Mouse (Mus musculus): Measurements from ENCODE around the gene Arhgef10l. TPM values are rescaled to one million over a fixed set of nuclear protein-coding genes. Genes with fewer than 3 reads are reported as not detected.
"Not testable (repeated sequence)": the region's sequence is repeated elsewhere in the genome, so short reads cannot be mapped to it uniquely, and the experiment has no call there.

Arhgef10l gene
- total RNA-seq, 4 experiments from 2014 or later: 13.3 to 46.3 (median 28.5) TPM

DNA sequence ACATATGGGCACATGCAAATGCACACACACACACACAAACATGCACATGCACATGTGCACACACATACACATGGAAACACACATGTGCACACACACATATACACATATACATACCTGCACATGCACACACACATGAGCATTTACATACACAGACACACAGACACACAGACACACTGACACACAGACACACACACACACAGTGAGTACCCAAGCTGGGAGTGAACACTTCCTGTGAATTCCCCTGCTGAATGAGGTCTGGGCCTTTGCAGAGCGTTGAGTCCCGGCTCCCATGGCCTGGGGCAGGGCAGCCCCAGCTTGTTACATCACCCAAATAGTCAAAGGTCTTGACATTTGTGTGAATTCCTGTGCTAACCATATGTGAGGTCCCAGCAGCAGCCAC is 96.4 kb downstream of the Arhgef10l start:
- no peak for DNase-seq

DNA sequence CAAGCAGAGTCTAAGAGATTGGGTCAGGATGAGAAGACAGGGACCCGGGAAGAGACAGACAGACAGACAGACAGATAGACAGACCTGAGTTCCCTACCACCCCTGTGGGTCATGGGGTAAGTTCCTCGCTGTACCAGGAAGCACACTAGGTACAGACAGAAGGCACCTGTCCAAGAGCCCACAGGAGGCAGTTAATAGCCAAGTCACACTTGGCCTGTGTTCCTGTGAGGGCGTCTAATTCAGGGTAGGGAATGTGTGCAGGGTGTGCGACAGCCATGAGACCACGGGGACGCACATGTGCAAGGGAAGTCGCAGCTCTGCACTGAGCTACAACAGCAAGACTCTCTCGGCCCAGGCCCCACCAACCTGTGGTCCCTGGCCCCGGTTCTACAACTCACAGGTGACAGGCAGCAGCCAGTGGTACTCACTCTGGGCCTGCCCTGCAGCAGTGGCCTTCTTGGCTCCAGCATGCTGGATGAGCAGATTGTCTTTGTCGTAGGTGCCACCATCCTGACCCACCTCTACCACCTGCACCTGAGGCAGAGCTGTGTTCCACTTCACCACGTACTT is 97.8 kb downstream of the Arhgef10l start:
- DNase-seq: no peak

DNA sequence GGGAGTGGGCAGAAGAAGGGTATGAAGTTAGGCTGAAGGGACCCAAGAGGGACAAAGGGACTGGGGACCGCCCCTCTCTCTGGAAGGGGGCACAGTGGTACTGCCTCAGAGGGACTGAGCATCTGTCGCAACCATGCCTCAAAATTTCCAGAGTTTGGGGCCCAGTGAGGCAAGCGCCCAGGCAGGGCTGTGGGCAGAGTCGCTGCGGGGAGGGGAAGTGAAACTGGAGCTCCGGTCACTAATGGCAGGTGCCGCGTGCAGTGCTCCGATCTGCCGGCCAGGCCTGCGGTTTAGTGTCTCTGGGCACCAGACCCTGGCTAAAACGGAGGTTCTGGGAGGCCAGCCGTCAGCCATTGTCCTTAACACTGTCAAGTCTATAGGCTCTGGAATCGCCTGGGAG is 99.0 kb downstream of the Arhgef10l start:
- peak; percentile 8 for DNase-seq

DNA sequence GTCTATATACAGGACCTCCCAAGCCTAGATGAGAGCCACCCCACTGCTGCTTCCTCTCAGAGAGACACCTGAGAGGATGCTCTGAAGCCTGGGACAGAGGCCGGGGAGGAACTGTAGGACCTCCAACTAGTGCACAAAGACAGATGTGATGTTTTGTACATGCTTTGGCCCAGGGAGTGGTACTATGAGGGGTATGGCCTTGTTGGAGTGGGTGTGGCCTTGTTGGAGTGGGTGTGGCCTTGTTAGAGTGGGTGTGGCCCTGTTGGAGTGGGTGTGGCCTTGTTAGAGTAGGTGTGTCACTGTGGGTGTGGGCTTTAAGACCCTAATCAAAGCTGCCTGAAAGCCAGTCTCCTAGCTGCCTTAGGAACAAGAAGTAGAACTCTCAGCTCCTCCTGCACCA is 101.4 kb downstream of the Arhgef10l start:
- DNase-seq: not testable (repeated sequence)

DNA sequence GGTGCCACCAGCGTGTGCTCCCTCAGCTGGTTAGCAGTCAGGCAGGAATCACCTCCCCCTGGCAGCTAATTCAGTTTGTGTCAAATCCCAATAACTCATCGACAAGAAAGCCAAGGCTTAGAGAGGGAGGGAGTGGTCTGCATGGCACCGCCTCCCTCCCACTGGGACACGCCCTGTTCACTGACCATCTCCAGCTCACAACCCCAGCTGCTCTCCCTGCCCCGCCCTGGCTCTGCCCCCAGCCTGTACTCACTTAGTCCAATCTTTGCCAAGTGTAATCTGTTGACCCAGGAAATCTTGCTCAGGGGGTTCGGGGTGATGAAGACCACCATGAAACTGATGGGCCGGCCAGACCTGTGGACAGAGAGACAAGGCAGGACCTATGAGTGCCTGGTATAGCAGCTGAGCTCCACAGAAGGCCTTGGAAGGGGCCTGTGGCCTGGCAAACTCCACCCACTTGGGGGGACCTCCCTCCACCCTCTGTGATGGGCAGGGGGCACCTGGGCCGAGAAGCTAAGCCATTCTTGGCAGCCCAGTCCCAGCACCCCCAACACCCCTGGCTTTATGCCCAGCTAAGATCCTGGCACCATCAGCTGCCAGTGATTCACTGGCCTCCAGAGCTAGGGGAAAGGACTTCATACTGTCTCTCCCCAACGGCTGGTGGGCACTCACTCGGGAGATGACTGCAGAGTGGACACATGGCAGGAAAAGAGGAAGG is 103.2 kb downstream of the Arhgef10l start:
- no peak for DNase-seq

DNA sequence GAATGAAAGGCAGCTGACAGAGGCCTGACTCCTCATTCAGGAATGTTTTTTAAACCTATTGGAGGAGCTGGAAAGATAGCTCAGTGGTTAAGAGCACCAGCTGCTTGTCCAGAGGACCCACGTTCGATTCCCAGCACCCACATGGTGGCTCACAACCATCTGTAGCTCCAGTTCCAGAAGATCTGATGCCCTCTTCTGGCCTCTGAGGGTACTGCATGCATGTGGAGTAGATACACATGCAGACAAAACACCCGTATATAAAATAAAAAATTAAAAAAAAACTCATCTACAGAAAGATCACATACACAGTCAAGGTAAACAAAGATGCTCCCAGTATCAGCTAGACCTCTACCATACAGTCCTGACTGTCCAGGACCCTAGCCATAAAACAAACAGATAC is 104.1 kb downstream of the Arhgef10l start:
- no peak for DNase-seq

DNA sequence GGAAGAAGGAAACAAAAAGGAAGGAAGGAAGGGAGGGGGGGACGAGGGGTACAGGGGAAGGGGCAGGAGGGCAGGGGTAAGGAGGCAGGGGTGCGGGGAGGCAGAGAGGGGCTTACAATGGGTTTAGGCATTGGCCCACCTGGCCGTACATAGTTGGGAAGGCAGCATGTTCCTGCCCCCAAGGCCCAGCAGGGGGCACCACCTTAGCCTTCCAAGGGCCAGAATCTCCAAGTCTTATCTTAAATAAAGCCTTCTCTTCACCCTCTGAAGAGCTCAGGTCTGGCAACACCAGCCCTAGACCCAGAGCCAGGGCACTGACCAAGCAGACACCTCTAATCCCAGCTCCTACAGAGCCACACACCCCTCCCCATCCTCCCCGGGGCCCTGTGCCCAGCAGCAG is 106.0 kb downstream of the Arhgef10l start:
- DNase-seq: no peak

DNA sequence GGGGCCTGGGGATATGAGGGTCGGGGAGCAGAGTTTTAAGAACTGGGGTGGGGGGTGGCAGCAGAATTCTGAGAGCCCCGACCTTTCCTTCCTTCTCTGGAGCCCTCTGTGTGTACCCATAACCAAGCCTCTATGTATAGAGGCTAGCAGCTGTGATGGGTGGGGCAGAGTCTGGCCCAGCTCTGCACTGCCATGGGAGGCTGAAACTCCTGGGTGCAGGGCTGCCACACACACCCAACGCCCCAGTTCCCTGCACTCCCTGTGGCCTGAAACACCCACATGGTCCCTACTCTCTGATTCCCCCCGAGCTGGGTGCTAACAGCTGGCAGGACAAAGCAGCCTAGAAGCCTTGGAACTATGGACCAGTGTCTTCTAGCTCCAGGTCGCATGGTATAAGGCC is 107.6 kb downstream of the Arhgef10l start:
- DNase-seq: no peak

DNA sequence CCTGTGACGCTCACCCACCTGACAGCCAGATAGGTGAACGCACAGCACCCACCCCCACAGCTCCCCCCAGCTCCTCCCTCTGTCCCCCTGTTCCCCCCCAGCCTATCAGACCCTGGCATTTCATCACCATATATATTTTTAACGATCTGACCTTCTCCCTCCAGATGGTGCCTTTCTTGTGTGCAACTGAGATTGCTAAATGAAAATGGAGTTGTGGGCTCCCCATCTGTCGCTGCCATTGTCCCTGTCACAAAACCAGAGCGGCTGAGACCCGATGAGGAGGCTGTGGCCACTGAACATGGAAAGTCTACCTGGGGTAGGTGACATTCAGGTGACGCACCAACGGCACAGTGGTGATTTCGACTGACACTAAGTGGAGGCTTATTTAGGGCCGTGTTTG is 109.3 kb downstream of the Arhgef10l start:
- DNase-seq: no peak

DNA sequence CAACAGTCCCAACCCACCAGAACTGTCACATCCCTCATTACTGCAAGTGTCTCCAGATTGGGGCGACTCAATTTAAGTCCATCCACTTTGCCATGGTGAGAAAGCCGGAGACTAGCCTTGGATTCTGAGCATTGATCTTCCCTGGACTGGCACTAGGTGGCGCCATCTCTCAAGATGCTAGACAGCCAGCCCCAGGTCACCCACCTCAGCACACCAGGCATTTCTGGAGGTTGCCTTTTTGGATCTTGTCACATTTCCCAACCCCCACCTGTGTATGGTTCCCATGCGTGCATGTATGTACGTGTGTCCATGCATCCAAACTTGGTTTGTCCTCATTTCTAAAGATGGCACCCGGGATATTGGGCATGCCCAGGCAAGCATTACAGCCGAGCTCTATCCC is 110.5 kb downstream of the Arhgef10l start:
- DNase-seq: peak; percentile 21

DNA sequence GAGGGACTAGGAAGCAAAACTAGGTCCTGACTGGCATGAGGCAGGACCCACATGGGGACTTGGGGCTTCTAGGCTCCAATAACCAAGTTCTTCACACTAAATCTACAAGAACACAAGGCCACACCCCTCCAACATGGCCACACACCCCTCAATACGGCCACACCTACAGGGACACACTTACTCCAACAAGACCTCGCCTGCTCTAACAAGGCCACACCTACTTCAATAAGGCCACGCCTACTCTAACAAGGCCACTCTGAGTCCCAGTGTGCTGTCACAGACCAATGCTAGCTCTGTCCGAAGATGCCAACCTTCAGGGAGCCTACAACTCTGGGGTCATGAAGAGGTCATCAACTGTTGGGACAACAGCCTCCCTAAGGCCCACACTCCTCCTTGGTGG is 111.3 kb downstream of the Arhgef10l start:
- no peak for DNase-seq

DNA sequence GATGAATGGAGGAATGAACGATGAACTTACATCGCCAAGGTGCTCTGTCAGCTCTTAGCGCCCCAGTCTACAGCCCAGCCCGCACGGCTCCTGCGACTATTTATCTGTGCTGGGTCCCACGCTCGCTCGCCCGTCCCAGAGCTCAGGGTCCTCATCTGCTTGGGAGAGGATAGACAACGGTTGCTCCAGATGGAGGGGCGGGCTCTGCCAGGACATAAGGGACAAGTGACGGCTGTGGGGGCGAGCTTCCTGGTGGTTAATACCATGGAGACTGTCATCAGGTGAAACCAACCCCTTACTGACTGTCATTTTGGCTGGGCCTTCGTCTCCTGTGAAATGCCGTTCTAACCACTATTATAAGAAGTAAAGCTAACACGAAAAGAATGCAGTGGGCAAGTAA is 114.0 kb downstream of the Arhgef10l start:
- no peak for DNase-seq

DNA sequence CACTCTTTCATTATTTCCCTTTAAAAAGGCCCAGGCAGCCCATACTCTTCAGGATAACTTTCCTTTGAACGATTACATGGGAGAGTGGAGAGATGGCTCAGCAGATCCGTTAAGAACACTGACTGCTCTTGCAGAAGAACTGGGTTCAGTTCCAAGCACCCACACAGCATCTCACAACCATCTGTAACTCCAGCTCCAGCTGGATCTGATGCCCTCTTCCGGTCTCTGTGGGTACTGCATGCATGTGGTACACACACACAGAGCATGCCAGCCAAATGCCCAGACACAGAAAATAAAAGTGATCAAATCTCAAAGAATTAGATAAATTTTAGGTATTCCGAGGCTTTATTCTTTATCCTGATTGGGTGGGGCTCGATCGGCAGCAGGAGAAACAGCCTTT is 115.1 kb downstream of the Arhgef10l start:
- DNase-seq: no peak

DNA sequence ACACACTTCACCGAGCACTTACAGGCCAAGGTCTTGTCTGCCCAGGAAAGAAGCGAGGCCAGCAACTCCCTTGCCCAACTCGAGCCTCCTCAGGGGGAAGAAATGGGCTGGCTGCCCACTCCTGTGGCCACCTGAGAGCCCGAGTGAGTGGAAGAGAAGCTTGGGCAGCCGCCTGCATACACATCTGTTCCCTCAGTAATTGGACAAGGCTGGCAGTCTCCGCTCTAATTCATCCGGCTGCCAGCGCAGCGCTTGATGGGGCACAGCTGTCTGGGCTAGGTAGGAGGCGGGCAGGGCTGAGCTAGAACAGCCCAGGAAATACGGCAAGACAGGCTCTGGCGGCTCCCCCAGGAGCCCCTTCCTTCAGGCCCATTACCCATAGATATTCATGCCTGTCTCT is 115.8 kb downstream of the Arhgef10l start:
- no peak for DNase-seq

DNA sequence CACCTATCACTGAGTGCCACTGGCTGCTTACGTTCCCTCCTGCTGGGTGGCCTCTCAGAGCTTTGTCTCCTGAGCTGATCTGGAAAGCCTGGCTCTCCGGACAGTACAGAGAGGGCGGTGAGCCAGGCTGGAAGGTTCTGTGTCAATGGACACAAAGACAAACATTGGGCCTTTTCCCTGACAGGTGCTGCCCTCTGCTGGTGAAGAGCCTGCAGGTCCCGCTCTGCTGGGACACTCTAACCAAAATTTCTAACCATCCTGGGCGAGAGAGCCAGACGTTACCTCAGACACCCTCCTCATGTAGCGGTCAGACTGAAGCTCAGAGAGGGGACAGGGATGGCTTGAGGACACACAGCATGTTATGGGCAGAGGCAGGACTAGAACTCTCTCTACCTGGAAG is 118.3 kb downstream of the Arhgef10l start:
- peak; percentile 25 for DNase-seq

DNA sequence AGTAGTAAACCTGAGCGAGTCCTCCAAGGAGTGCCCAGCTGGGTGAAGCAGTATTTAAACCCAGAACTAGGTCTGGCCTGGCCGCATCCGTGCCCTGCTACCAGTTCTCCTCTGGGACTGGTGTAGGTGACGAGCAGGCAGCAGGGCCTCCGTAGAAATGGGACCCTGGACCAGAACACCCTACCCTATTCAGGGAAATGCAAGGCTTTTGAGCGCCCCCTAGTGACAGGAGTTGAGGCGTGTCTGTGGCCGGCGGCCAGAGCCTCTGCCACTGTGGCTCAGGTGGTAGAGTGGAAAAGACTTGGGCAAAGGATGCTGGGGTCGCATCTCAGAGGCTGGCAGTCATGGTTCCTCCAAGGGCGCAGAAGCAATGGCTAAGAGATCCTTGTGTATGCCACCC is 126.7 kb downstream of the Arhgef10l start:
- DNase-seq: no peak

DNA sequence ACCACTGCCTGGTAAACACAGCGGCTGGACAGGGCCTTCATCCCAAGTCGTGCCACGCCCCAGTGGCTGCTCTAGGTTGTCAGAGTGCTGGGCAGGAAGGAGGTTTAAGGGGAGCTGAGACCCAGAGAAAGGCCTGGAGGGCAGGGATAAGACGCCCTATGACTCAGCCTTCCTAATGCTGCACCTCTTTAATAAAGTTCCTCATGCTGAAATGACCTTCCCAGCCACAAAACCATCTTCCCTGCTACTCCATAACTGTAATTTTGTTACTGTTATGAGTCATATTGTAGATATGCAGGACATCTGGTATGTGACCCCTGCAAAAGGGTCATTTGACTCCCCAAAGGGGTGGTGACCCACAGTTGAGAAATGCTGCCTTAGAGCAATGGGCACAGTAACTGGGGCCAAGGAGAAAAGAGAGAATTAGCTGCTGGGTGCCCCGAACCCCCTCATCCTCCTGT is 128.2 kb downstream of the Arhgef10l start:
- no peak for DNase-seq

DNA sequence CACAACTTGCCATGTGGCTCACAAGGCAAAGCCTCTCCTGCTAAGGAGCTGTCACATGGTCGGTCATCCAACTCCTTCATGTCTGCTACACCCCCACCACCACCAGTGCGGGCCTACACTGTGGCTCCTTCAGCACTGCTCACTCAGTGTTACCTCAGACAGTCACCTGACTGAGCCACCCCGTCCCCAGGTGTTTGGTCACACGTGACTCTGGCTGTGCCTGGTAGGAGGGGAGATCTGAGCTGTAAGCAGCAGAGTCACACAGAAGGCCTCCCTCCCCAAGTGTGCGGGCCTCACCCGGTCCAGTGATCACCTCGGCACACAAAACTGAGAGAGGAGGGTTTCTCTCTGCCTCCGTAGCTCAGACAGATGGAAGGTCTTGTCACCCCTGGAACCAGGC is 130.5 kb downstream of the Arhgef10l start:
- no peak for DNase-seq

DNA sequence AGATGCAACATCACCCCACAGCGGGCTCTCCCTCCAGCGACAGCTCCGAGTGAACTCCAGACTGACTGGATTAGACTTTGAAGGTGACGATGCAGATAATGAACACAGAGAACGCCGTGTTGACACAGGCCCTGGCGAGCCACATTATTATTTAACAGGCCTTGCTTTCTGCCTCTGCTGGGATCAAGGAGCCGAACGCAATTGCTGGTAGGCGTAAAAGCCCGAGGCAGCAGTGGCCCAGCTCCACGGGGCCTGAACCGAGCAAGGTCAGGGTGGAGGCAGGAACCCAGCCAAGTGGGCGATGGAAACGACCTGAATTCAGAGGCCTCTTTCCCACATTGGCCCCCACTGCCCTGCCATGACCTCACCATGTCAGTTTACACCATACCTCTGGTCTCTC is 133.5 kb downstream of the Arhgef10l start:
- no peak for DNase-seq

DNA sequence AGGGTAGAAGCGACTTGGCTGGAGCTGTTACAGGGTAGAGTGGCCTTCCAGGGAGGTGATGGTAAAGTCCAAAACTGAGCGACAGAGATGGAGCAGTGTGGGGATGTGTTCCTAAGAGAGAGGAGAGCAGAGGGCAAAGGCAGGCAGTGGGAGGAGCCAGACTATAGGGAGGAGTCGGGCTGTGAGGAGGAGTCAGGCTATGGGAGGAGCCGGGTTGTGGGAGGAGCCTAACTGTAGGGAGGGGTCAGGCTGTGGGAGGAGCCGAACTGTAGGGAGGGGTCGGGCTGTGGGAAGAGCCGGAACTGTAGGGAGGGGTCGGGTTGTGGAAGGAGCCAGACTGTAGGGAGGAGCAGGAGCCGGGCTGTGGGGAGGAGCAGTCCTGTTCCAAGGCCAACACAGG is 134.8 kb downstream of the Arhgef10l start:
- no peak for DNase-seq

DNA sequence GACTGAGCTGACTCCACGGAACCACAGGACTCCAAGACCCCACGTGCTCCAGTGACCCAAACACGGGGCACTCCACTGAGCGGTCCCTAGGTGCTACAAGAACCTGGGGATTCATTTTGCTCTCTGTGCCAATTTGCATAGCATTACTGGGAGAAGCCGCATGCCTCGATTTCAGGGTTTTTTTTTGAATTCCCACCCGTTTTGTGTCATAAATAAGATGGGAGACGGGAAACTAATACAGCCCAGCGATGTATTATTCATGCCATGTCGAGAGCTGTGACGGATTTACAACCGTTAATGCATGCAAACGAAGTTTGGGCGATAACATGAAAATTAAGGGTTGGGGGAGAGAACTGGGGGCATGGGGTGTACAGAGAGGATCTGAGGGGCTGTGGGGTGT is 136.1 kb downstream of the Arhgef10l start:
- DNase-seq: no peak

DNA sequence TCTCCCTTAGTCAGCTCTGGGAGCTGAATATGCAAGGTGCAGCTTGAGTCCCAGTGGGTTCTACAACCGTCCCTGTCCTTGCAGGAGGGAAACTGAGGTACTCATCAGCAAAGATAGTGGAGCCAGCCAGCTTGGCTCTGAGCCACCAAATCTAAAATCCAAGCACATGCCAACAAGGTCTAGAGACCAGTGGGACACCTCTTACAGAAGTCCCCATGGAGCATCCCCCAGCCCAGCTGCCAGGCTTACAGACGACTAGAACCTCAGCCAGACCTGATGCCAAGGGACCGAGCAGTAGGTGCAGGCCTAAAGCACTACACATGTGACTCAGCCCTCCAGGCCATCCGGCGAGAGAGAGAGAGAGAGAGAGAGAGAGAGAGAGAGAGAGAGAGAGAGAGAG is 137.4 kb downstream of the Arhgef10l start:
- no peak for DNase-seq

DNA sequence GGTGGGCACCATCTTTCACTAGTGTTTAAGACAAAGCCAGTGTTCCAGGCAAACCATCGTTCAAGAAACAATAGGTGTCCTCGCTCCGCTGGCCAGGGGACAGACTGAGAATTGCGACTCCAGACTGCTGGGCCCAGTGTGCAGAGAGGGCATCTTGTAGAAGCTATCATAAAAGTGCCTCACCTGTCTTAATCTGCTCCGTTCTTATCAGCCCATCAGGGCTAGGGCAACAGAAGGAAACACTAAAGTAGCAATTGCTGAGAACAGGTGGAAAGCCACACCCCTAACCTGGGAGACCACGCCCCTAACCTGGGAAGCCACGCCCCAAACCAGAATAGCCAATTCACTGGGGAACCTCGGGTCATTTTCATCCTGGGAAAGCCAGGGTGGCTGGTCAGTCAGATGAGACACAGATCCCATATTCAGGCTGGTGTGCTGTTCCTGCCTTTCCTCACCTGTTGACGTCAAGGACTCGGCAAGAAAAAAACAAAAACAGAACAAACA is 140.1 kb downstream of the Arhgef10l start:
- no peak for DNase-seq

DNA sequence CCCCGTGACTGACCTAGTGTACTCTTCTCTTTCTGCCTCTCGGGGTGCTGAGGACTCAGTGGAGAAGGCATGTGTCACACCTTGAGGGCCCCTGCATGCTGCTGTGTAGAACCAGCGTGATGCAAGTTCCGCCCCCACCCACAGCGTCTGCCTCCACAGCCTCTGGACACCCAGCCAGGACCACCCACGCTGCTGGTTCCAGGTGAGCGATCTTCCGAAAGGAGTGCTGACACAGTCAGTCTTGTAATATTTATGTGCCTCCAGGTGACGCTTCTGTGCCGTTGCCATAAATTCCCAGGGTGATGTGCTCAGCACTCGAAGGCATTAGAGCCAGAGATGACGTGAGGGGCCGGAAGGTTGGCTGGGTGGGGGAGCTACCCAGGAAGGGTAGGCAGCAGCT is 140.9 kb downstream of the Arhgef10l start:
- no peak for DNase-seq
